Mouse (Mus musculus): Measurements from ENCODE around the gene Pibf1. TPM values are rescaled to one million over a fixed set of nuclear protein-coding genes. Genes with fewer than 3 reads are reported as not detected.

Gene Pibf1
- polyA plus RNA-seq, 1 experiment: 13.0 TPM

DNA sequence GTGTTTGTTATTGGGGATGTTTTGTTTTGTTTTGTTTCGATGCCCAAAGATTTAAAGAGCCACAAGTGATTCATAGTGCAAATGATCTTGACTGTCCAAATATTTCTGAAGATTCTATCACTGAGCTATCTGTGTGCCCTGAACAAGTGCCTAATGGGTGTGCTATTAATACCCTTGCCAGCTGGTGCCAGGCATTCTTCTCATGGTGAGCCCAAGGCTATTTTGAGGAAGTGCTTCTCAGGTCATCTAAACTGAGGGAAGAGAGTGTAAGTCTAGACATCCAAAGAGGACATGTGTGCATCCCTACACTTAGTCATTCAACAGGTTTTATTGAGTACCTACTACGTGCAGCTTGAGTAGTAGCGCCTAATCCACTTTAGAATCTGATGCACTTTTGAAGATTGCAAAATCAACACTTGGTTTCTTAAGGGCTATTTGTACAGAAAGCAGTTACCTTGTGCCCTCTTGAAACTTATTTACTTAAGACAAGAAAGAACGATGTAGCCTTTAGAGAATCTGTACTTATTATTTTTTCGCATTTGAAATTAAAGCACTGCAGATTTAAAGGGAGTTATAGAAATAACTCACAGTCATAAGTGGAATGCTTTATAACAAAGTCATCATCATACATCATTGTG is 91.0 kb downstream of the Pibf1 start:
- no peak overlapping the region for H3K27ac ChIP-seq (ENCODE audit: insufficient read depth, low read depth, low read length)
- H3K4me1 ChIP-seq (ENCODE audit: control insufficient read depth, insufficient read depth, low read length): no peaks in the 10 kb centered on the region
- no peak overlapping the region for H3K4me3 ChIP-seq (ENCODE audit: insufficient read depth, low read length)
- TF ChIP-seq CTCF (IDR thresholded peaks at IDR 0.05; ENCODE audit: low read depth, low read length) (no peak), POLR2A (IDR thresholded peaks at IDR 0.05; ENCODE audit: borderline replicate concordance, low read depth, low read length) (no peak)

GRCm38 (mm10) chr14:99205865-99206264 is 106.6 kb downstream of the Pibf1 start:
- TF ChIP-seq CTCF (IDR thresholded peaks at IDR 0.05; ENCODE audit: low read depth, low read length) (no peak), POLR2A (IDR thresholded peaks at IDR 0.05; ENCODE audit: borderline replicate concordance, low read depth, low read length) (no peak)
- Histone ChIP-seq H3K4me3 (ENCODE audit: insufficient read depth, low read length) (no peak overlapping the region), H3K27ac (ENCODE audit: insufficient read depth, low read depth, low read length) (peak overlapping the region; percentile 30; the same call in 1 of the 2 replicates), H3K4me1 (ENCODE audit: control insufficient read depth, insufficient read depth, low read length) (peaks cover 5% of the 10 kb centered on the region)

DNA sequence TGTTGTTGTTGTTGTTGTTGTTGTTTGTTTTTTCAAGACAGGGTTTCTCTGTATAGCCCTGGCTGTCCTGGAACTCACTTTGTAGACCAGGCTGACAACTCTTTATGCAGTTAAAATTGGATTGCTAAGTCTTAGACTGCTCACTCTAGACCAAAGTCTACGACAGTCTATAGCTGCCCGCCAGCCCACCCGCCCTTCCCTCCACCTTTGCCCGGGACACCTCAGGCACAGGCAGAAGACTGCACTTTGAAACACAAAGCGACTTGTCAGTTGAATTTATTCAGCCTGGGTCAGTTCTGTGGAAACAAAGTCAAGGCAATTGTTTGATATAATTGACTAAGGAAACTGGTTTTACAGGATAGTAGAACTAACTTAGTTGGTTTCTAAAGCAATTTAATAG is 107.4 kb downstream of the Pibf1 start:
- Histone ChIP-seq H3K4me1 (ENCODE audit: control insufficient read depth, insufficient read depth, low read length) (peaks cover 3% of the 10 kb centered on the region), H3K4me3 (ENCODE audit: insufficient read depth, low read length) (no peak overlapping the region), H3K27ac (ENCODE audit: insufficient read depth, low read depth, low read length) (no peak overlapping the region)
- TF ChIP-seq CTCF (IDR thresholded peaks at IDR 0.05; ENCODE audit: low read depth, low read length) (no peak), POLR2A (IDR thresholded peaks at IDR 0.05; ENCODE audit: borderline replicate concordance, low read depth, low read length) (no peak)

- no peak overlapping the region for H3K4me3 ChIP-seq (ENCODE audit: insufficient read depth, low read length)
- H3K4me1 ChIP-seq (ENCODE audit: control insufficient read depth, insufficient read depth, low read length): peaks cover 2% of the 10 kb centered on the region
- no peak for TF ChIP-seq POLR2A (IDR thresholded peaks at IDR 0.05; ENCODE audit: borderline replicate concordance, low read depth, low read length)
- TF ChIP-seq CTCF (IDR thresholded peaks at IDR 0.05; ENCODE audit: low read depth, low read length): no peak
- H3K27ac ChIP-seq (ENCODE audit: insufficient read depth, low read depth, low read length): no peak overlapping the region
Observed at GRCm38 (mm10) chr14:99210431-99210830, 111.2 kb downstream of the Pibf1 start.

GRCm38 (mm10) chr14:99218396-99219012 is 119.3 kb downstream of the Pibf1 start:
- H3K4me3 ChIP-seq (ENCODE audit: insufficient read depth, low read length): no peak overlapping the region
- H3K4me1 ChIP-seq (ENCODE audit: control insufficient read depth, insufficient read depth, low read length): no peaks in the 10 kb centered on the region
- no peak overlapping the region for H3K27ac ChIP-seq (ENCODE audit: insufficient read depth, low read depth, low read length)
- no peak for TF ChIP-seq CTCF (IDR thresholded peaks at IDR 0.05; ENCODE audit: low read depth, low read length)
- TF ChIP-seq POLR2A (IDR thresholded peaks at IDR 0.05; ENCODE audit: borderline replicate concordance, low read depth, low read length): no peak

- H3K27ac ChIP-seq (ENCODE audit: insufficient read depth, low read depth, low read length): no peak overlapping the region
- TF ChIP-seq POLR2A (IDR thresholded peaks at IDR 0.05; ENCODE audit: borderline replicate concordance, low read depth, low read length) (no peak), CTCF (IDR thresholded peaks at IDR 0.05; ENCODE audit: low read depth, low read length) (no peak)
- H3K4me3 ChIP-seq (ENCODE audit: insufficient read depth, low read length): no peak overlapping the region
- no peaks in the 10 kb centered on the region for H3K4me1 ChIP-seq (ENCODE audit: control insufficient read depth, insufficient read depth, low read length)
Observed at GRCm38 (mm10) chr14:99219757-99220171, 120.5 kb downstream of the Pibf1 start.

DNA sequence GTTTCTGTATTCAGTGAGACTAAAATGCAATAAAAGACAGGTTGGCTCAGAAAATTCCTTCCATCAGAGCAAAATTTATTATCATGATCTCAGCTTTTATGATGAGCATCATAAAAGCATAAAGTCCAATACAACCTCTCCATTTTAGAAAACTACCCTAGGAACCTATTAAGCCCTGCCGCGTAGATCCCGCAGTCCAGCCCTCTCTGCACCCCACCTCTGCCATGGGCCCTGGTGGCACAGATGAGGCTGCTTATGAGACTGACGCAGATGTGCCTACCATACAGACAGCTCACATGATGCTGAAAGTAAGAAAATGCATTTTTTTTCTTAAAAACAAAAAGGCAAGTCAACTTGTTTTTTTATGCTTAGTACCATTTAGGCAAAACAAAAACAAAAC is 126.7 kb downstream of the Pibf1 start:
- Histone ChIP-seq H3K4me3 (ENCODE audit: insufficient read depth, low read length) (no peak overlapping the region), H3K4me1 (ENCODE audit: control insufficient read depth, insufficient read depth, low read length) (no peaks in the 10 kb centered on the region)
- TF ChIP-seq POLR2A (IDR thresholded peaks at IDR 0.05; ENCODE audit: borderline replicate concordance, low read depth, low read length) (no peak), CTCF (IDR thresholded peaks at IDR 0.05; ENCODE audit: low read depth, low read length) (no peak)

GRCm38 (mm10) chr14:99229071-99229780 is 130.0 kb downstream of the Pibf1 start:
- TF ChIP-seq POLR2A (IDR thresholded peaks at IDR 0.05; ENCODE audit: borderline replicate concordance, low read depth, low read length) (no peak), CTCF (IDR thresholded peaks at IDR 0.05; ENCODE audit: low read depth, low read length) (no peak)
- H3K27ac ChIP-seq (ENCODE audit: insufficient read depth, low read depth, low read length): no peak overlapping the region
- H3K4me1 ChIP-seq (ENCODE audit: control insufficient read depth, insufficient read depth, low read length): no peaks in the 10 kb centered on the region
- H3K4me3 ChIP-seq (ENCODE audit: insufficient read depth, low read length): no peak overlapping the region

More for the DNA sequence above, 126.7 kb downstream of the Pibf1 start:
- no peak overlapping the region for H3K27ac ChIP-seq (ENCODE audit: insufficient read depth, low read depth, low read length)

DNA sequence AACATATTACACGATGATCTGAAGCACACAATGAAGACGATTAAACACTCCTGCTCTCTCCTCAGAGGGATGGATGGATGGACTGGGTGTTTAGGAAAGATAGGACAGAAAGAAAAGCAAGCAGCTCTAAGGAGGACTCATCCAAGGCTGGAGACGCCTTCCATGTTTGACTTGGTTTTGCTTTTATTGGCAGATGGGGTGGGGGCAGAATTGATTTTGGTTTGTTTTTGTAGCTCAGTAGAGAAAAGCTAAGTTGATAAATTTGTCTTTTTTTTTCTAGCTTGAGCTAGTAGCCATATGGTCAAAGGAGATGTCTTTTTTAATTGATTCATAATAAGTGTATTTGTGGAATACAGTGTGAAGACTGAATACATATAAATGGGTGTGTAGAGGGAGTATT is 133.8 kb downstream of the Pibf1 start:
- no peak overlapping the region for H3K4me3 ChIP-seq (ENCODE audit: insufficient read depth, low read length)
- no peak overlapping the region for H3K27ac ChIP-seq (ENCODE audit: insufficient read depth, low read depth, low read length)
- H3K4me1 ChIP-seq (ENCODE audit: control insufficient read depth, insufficient read depth, low read length): no peaks in the 10 kb centered on the region
- TF ChIP-seq POLR2A (IDR thresholded peaks at IDR 0.05; ENCODE audit: borderline replicate concordance, low read depth, low read length): no peak
- no peak for TF ChIP-seq CTCF (IDR thresholded peaks at IDR 0.05; ENCODE audit: low read depth, low read length)

DNA sequence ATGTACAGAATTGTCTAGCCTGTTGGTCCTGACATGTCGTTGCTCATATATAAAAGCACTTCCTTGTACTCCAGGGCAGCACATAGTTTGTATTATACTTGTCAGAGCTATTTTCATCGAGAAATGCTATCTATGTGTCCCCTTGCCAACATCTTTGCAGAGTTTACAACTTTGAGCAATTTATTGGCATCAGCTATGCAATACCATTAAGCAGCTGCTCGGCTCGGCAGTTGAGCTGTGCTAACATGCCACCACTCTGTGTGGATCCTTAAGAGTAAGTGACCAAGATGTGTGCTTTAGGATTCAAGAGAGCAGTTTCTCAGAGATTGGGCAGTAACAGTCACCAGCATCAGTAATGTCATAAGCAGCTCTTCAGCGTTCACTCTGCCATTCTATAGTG is 137.9 kb downstream of the Pibf1 start:
- TF ChIP-seq CTCF (IDR thresholded peaks at IDR 0.05; ENCODE audit: low read depth, low read length) (no peak), POLR2A (IDR thresholded peaks at IDR 0.05; ENCODE audit: borderline replicate concordance, low read depth, low read length) (no peak)
- H3K4me1 ChIP-seq (ENCODE audit: control insufficient read depth, insufficient read depth, low read length): no peaks in the 10 kb centered on the region
- H3K4me3 ChIP-seq (ENCODE audit: insufficient read depth, low read length): no peak overlapping the region
- no peak overlapping the region for H3K27ac ChIP-seq (ENCODE audit: insufficient read depth, low read depth, low read length)
